Mouse (Mus musculus): ENCODE results near the gene Hist1h4m.

Hist1h4m gene

GRCm38 (mm10) chr13:21811539-21811938, at the start of gene Hist1h4m:
TSS of gene Hist1h4m (plus strand) at chr13:21811746.
- WGBS = no CpG with 5 or more reads among the region's 24 CpGs

- 2% methylated on average over 33 of the region's 33 CpGs for WGBS
Observed at GRCm38 (mm10) chr13:21778814-21779766, 32.5 kb upstream of the Hist1h4m start.

- WGBS = under 1% methylated on average over 44 of the region's 44 CpGs
Observed at GRCm38 (mm10) chr13:21779767-21780731, 31.5 kb upstream of the Hist1h4m start, which contains the start of gene Hist1h1b. TSS of gene Hist1h1b (minus strand) at chr13:21780625.

- 53% methylated on average over 6 of the region's 6 CpGs for WGBS
Observed at GRCm38 (mm10) chr13:21781021-21781555, 30.5 kb upstream of the Hist1h4m start.

GRCm38 (mm10) chr13:21781639-21782038, 29.9 kb upstream of the Hist1h4m start:
- whole genome bisulfite sequencing = 95% methylated on average over 1 of the region's 1 CpGs

- WGBS = 3% methylated on average over 17 of the region's 35 CpGs
Observed at GRCm38 (mm10) chr13:21782361-21783254, 28.9 kb upstream of the Hist1h4m start.

- under 1% methylated on average over 15 of the region's 20 CpGs for WGBS
Observed at GRCm38 (mm10) chr13:21783255-21783617, 28.3 kb upstream of the Hist1h4m start, which contains the start of gene Hist1h3i. TSS of gene Hist1h3i (minus strand) at chr13:21783370.

GRCm38 (mm10) chr13:21783734-21784161, 27.8 kb upstream of the Hist1h4m start:
- WGBS = 2% methylated on average over 9 of the region's 9 CpGs

- 34% methylated on average over 6 of the region's 6 CpGs for WGBS
Observed at GRCm38 (mm10) chr13:21784311-21784710, 27.2 kb upstream of the Hist1h4m start.

- WGBS = 15% methylated on average over 8 of the region's 8 CpGs
Observed at GRCm38 (mm10) chr13:21786189-21786898, 25.2 kb upstream of the Hist1h4m start.

GRCm38 (mm10) chr13:21786899-21787629, 24.5 kb upstream of the Hist1h4m start, which contains the start of the genes Hist1h2an and Hist1h2bp:
TSS of gene Hist1h2an (minus strand) at chr13:21787218.
TSS of gene Hist1h2bp (plus strand) at chr13:21787461.
- WGBS = under 1% methylated on average over 43 of the region's 63 CpGs

- 29% methylated on average over 19 of the region's 21 CpGs for WGBS
Observed at GRCm38 (mm10) chr13:21787760-21788593, 23.6 kb upstream of the Hist1h4m start.

GRCm38 (mm10) chr13:21789925-21790324, 21.6 kb upstream of the Hist1h4m start:
- WGBS = 71% methylated on average over 6 of the region's 6 CpGs

- 15% methylated on average over 17 of the region's 18 CpGs for WGBS
Observed at GRCm38 (mm10) chr13:21790601-21791283, 20.8 kb upstream of the Hist1h4m start.

- 93% methylated on average over 7 of the region's 7 CpGs for WGBS
Observed at GRCm38 (mm10) chr13:21795584-21795983, 16.0 kb upstream of the Hist1h4m start.

- no CpG with 5 or more reads among the region's 4 CpGs for WGBS
Observed at GRCm38 (mm10) chr13:21803058-21803457, 8.5 kb upstream of the Hist1h4m start.

GRCm38 (mm10) chr13:21810073-21810472, 1.5 kb upstream of the Hist1h4m start, which contains the start of the genes Hist1h2bq and Hist1h2ao:
TSS of gene Hist1h2bq (minus strand) at chr13:21810197.
TSS of gene Hist1h2ao (plus strand) at chr13:21810465.
- no CpG with 5 or more reads among the region's 23 CpGs for WGBS

Data from cerebral cortex, adult 2 months (tissue).